Mouse (Mus musculus): ENCODE measurements around the gene Foxp4. TPM values are rescaled to one million over a fixed set of nuclear protein-coding genes. Genes with fewer than 3 reads are reported as not detected.

Gene Foxp4
- total and polyA plus RNA-seq, 3 experiments: 7.1 to 50.5 TPM; not detected in 1

GRCm38 (mm10) chr17:47889267-47889666, 35.2 kb downstream of the Foxp4 start:
- Histone ChIP-seq H3K27ac (ENCODE audit: control insufficient read depth, low read depth, low read length) (no peak overlapping the region), H3K4me3 (ENCODE audit: control insufficient read depth in 1 of 2, insufficient read depth in 1 of 2, low read depth in 2 of 2, low read length in 2 of 2) (no peak overlapping the region), H3K9ac (ENCODE audit: control insufficient read depth, low read depth, low read length, poor library complexity, severe bottlenecking) (no peak overlapping the region), H3K79me2 (ENCODE audit: control insufficient read depth, insufficient read depth, low read length, poor library complexity) (no peaks in the 10 kb centered on the region), H3K36me3 (ENCODE audit: control insufficient read depth in 1 of 2, insufficient read depth in 2 of 2, low read length in 2 of 2) (no peaks in the 10 kb centered on the region), H3K4me1 (ENCODE audit: control insufficient read depth in 1 of 2, insufficient read depth in 2 of 2, low read length in 2 of 2) (no peaks in the 10 kb centered on the region), H3K27me3 (ENCODE audit: control insufficient read depth in 1 of 2, insufficient read depth in 2 of 2, low read length in 2 of 2) (no peaks in the 10 kb centered on the region), H3K9me3 (replicated peaks; ENCODE audit: insufficient read depth, low read length) (no peaks in the 10 kb centered on the region)
- DNase-seq (ENCODE audit: low read depth, low spot score): no peak
- no peak for TF ChIP-seq MXI1 (IDR thresholded peaks at IDR 0.05; ENCODE audit: low read depth, low read length)
- TF ChIP-seq MAX (IDR thresholded peaks at IDR 0.05; ENCODE audit: low read length): no peak
- TF ChIP-seq POLR2A (IDR thresholded peaks at IDR 0.05; ENCODE audit: control insufficient read depth in 1 of 2, insufficient read depth in 1 of 2, low read depth in 1 of 2, low read length in 2 of 2, poor library complexity in 1 of 2): no peak
- TF ChIP-seq POLR2AphosphoS5 (IDR thresholded peaks at IDR 0.05; ENCODE audit: borderline replicate concordance, low read depth, low read length): no peak
- TF ChIP-seq JUND (IDR thresholded peaks at IDR 0.05; ENCODE audit: low read depth, low read length): no peak
- TF ChIP-seq ZMIZ1 (IDR thresholded peaks at IDR 0.05; ENCODE audit: low read depth, low read length): no peak
- no peak for TF ChIP-seq NRF1 (IDR thresholded peaks at IDR 0.05; ENCODE audit: insufficient read depth, low read depth, low read length, poor library complexity, severe bottlenecking)
- no peak for TF ChIP-seq MYC (IDR thresholded peaks at IDR 0.05; ENCODE audit: low read depth, low read length)
- TF ChIP-seq BHLHE40 (IDR thresholded peaks at IDR 0.05; ENCODE audit: borderline replicate concordance, low read depth, low read length): no peak
- TF ChIP-seq SMC3 (IDR thresholded peaks at IDR 0.05; ENCODE audit: low read depth, low read length): no peak
- no peak for TF ChIP-seq E2F4 (IDR thresholded peaks at IDR 0.05; ENCODE audit: borderline replicate concordance, low read depth, low read length)
- no peak for TF ChIP-seq MAFK (IDR thresholded peaks at IDR 0.05; ENCODE audit: borderline replicate concordance, low read depth, low read length)
- no peak for TF ChIP-seq HCFC1 (IDR thresholded peaks at IDR 0.05; ENCODE audit: low read depth, low read length)
- TF ChIP-seq ELF1 (IDR thresholded peaks at IDR 0.05; ENCODE audit: low read depth, low read length): no peak
- no peak for TF ChIP-seq CHD2 (IDR thresholded peaks at IDR 0.05; ENCODE audit: low read length)
- TF ChIP-seq USF1 (IDR thresholded peaks at IDR 0.05; ENCODE audit: low read depth, low read length): no peak

- Histone ChIP-seq H3K9me3 (replicated peaks; ENCODE audit: insufficient read depth, low read length) (no peaks in the 10 kb centered on the region), H3K36me3 (ENCODE audit: control insufficient read depth in 1 of 2, insufficient read depth in 2 of 2, low read length in 2 of 2) (no peaks in the 10 kb centered on the region; a peak in 1 of 4 replicates), H3K4me1 (ENCODE audit: control insufficient read depth in 1 of 2, insufficient read depth in 2 of 2, low read length in 2 of 2) (peaks cover 0 to 2% of the 10 kb centered on the region in 2 experiments; a peak in 1 of 4 replicates), H3K27me3 (ENCODE audit: control insufficient read depth in 1 of 2, insufficient read depth in 2 of 2, low read length in 2 of 2) (no peaks in the 10 kb centered on the region), H3K79me2 (ENCODE audit: control insufficient read depth, insufficient read depth, low read length, poor library complexity) (no peaks in the 10 kb centered on the region), H3K4me3 (ENCODE audit: control insufficient read depth in 1 of 2, insufficient read depth in 1 of 2, low read depth in 2 of 2, low read length in 2 of 2) (no peak overlapping the region), H3K27ac (ENCODE audit: control insufficient read depth, low read depth, low read length) (no peak overlapping the region), H3K9ac (ENCODE audit: control insufficient read depth, low read depth, low read length, poor library complexity, severe bottlenecking) (no peak overlapping the region)
- no peak for DNase-seq (ENCODE audit: low read depth, low spot score)
- no peak for TF ChIP-seq RCOR1 (IDR thresholded peaks at IDR 0.05; ENCODE audit: low read depth, low read length)
- TF ChIP-seq UBTF (IDR thresholded peaks at IDR 0.05; ENCODE audit: borderline replicate concordance, insufficient read depth, low read depth, low read length): no peak
- no peak for TF ChIP-seq JUND (IDR thresholded peaks at IDR 0.05; ENCODE audit: low read depth, low read length)
- TF ChIP-seq HCFC1 (IDR thresholded peaks at IDR 0.05; ENCODE audit: low read depth, low read length): no peak
- no peak for TF ChIP-seq POLR2AphosphoS2 (IDR thresholded peaks at IDR 0.05; ENCODE audit: low read length)
- no peak for TF ChIP-seq POLR2AphosphoS5 (IDR thresholded peaks at IDR 0.05; ENCODE audit: borderline replicate concordance, low read depth, low read length)
- TF ChIP-seq SMC3 (IDR thresholded peaks at IDR 0.05; ENCODE audit: low read depth, low read length): no peak
- no peak for TF ChIP-seq ZKSCAN1 (IDR thresholded peaks at IDR 0.05; ENCODE audit: low read depth, low read length)
- no peak for TF ChIP-seq MAFK (IDR thresholded peaks at IDR 0.05; ENCODE audit: borderline replicate concordance, low read depth, low read length)
- no peak for TF ChIP-seq ZC3H11A (IDR thresholded peaks at IDR 0.05; ENCODE audit: low read depth, low read length)
- TF ChIP-seq ZNF384 (IDR thresholded peaks at IDR 0.05; ENCODE audit: low read depth, low read length): no peak
- TF ChIP-seq NELFE (IDR thresholded peaks at IDR 0.05; ENCODE audit: low read depth, low read length): no peak
- no peak for TF ChIP-seq MAZ (IDR thresholded peaks at IDR 0.05; ENCODE audit: low read depth, low read length)
Measured at GRCm38 (mm10) chr17:47888641-47889040, 35.8 kb downstream of the Foxp4 start.
